Mouse (Mus musculus): ENCODE measurements around the gene Catsper3. TPM values are rescaled to one million over a fixed set of nuclear protein-coding genes. Genes with fewer than 3 reads are reported as not detected.

The Catsper3 gene
- total RNA-seq, 2 experiments from 2014 or later, result not detected

DNA sequence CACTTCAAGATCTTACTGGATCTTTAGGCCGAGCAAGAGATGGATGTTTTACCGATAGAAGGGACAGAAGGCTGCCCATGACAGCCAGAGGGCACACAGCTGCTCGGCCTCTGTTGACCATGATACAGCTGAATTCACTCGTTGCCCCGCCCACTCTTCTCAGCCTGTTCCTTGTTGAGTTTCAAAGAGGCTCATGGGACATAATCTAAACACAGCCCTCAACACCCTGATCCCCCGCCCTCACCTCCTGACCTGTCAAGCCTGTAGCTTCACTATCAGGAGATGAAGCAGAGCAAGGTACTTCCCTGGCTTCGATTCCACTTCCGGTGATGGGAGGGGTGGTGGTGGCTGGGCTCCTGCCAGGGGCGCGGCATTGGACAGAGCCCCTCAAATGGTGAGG, 63.4 kb downstream of the Catsper3 start:
- ATAC-seq (replicated peaks; ENCODE audit: low FRiP score, poor library complexity, severe bottlenecking), result no peak

DNA sequence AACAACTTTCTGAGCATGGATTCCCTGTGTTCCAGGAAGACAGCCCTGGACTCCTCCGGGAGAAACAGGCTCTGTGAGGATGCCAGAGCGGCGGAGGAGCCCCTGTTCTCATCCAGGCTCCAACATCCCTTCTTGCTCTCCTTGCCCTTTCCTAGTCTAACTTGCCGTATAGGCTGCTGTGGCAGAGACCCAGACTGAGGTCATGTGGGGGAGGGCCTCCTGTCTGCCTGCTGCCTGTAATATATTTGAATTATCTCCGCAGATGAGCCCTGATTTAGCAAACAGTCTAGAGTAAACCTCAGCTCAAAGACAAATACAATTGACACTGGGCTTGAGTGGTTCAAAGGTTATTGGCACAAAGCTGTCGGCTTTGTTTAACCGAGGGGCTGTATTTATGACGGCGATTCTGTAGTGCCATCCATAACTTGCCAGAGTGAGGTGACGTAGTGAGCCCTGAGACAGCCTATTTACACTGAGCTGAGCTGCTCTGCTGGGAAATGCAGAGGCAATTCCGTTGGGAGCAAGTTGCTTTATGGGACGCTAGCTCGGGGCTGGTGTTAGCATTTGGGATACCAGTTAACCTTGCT, 64.3 kb downstream of the Catsper3 start:
- ATAC-seq (replicated peaks; ENCODE audit: low FRiP score, poor library complexity, severe bottlenecking), result no peak

DNA sequence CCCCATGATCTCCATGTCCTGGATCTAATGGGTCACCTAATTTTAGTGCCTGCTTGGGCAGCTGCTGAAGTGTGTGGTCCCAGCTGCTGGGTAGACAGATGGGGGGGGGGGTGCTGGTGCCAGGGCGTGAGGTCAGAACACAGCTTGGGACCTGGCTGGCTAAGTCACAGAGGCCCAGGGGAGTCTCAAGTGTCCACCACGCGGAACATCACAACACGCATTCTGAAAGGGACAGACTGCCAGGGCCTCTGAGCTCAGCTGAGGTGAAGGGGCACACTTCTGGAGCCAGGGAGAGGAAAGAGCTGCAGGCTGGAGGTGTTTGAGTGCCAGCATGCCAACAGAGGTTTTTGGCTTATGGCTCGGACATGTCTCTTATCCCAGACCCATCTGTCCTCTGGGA, 66.4 kb downstream of the Catsper3 start:
- ATAC-seq (replicated peaks; ENCODE audit: low FRiP score, poor library complexity, severe bottlenecking), result no peak

DNA sequence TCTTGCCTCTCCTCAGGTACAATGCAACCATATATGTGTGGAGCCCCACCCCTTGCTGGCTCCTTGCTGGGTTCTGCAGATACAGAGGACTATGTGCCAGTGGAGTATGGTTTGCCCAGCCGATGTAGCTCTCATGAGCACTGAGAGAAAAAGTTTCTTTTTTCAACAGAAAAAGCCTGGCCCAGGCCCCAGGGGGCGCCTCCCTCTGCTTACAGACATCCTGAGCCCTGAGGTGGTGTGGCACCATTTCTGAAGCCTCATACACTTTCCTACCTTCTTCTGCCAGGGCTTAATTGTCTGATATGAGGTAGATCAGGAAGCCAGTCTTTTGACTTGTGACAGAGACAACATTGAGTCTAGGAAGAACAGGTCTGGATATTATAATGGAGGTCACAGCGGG, 67.8 kb downstream of the Catsper3 start:
- no peak for ATAC-seq (replicated peaks; ENCODE audit: low FRiP score, poor library complexity, severe bottlenecking)

DNA sequence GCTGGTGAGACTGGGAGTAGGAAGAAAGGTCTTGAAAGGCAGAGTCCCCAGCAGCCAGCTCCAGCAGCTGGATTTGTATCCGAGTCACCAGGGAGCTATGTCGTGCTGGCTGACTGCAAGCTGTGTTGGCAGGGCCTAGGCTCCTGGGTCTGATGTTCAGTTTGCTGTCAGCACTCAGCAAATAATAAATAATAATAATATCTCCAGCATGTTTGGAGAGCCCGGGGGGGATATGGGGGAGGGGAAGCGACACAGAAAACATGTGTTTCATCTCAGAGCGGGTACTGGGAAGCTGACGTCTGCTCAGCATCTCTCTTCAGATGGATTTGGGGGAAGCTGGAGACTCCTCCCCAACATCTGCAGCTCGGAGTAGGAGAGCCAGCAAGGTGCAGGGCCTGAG, 71.4 kb downstream of the Catsper3 start:
- no peak for ATAC-seq (replicated peaks; ENCODE audit: low FRiP score, poor library complexity, severe bottlenecking)

DNA sequence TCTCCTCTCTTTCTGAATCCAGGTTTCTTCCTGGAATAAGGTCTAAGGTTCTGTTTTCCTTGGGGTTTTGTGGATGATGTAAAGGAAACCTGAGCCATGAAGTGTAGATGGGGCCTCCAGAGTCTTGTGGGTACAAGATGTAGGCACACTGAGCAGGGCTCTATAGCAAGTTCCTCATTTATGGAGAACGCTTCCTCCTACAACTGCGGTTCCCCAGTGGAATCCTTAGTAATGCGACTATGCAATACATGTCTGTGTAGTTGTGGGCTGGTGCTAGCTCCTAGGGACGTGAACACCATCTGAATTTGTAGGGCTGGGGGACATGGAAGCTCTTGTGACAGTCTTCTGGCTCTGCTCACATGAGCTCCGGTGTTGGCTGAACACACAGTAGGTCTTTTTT, 74.1 kb downstream of the Catsper3 start:
- ATAC-seq (replicated peaks; ENCODE audit: low FRiP score, poor library complexity, severe bottlenecking), result no peak

Other genes starting within 250 kb of the Catsper3 start
- gene Ddx41, start 247.9 kb upstream of the Catsper3 start, total RNA-seq (2015; ENCODE audit: low replicate concordance), result 5.8 and 5.9 TPM in 2 replicates
- 9.1 and 28.7 TPM in 2 replicates for gene Ddx41, start 247.9 kb upstream of the Catsper3 start, total RNA-seq (2017; ENCODE audit: low replicate concordance)
- 39.6 and 64.6 TPM in 2 replicates for gene Fam193b, start 213.4 kb upstream of the Catsper3 start, total RNA-seq (2015; ENCODE audit: low replicate concordance)
- 39.5 and 47.1 TPM in 2 replicates for gene Fam193b, start 213.4 kb upstream of the Catsper3 start, total RNA-seq (2017; ENCODE audit: low replicate concordance)
- gene Tmed9, start 210.8 kb upstream of the Catsper3 start, total RNA-seq (2015; ENCODE audit: low replicate concordance), result 28.1 and 33.2 TPM in 2 replicates
- 31.1 and 62.9 TPM in 2 replicates for gene Tmed9, start 210.8 kb upstream of the Catsper3 start, total RNA-seq (2017; ENCODE audit: low replicate concordance)
- 2.9 and 3.4 TPM in 2 replicates for gene B4galt7, start 184.7 kb upstream of the Catsper3 start, total RNA-seq (2015; ENCODE audit: low replicate concordance)
- 0.53 and 4.0 TPM in 2 replicates for gene B4galt7, start 184.7 kb upstream of the Catsper3 start, total RNA-seq (2017; ENCODE audit: low replicate concordance)
- 15.5 and 34.6 TPM in 2 replicates for gene Caml, start 161.6 kb upstream of the Catsper3 start, total RNA-seq (2015; ENCODE audit: low replicate concordance)
- gene Caml, start 161.6 kb upstream of the Catsper3 start, total RNA-seq (2017; ENCODE audit: low replicate concordance), result 34.7 and 35.4 TPM in 2 replicates
- gene Ddx46, start 149.5 kb upstream of the Catsper3 start, total RNA-seq (2015; ENCODE audit: low replicate concordance), result 40.7 and 51.2 TPM in 2 replicates
- gene Ddx46, start 149.5 kb upstream of the Catsper3 start, total RNA-seq (2017; ENCODE audit: low replicate concordance), result 65.6 and 83.3 TPM in 2 replicates
- 38.9 and 52.4 TPM in 2 replicates for gene B230219D22Rik, start 91.4 kb upstream of the Catsper3 start, total RNA-seq (2015; ENCODE audit: low replicate concordance)
- gene B230219D22Rik, start 91.4 kb upstream of the Catsper3 start, total RNA-seq (2017; ENCODE audit: low replicate concordance), result 25.3 and 33.8 TPM in 2 replicates
- gene Txndc15, start 69.9 kb upstream of the Catsper3 start, total RNA-seq (2015; ENCODE audit: low replicate concordance), result 4.6 and 11.2 TPM in 2 replicates
- 5.3 and 6.9 TPM in 2 replicates for gene Txndc15, start 69.9 kb upstream of the Catsper3 start, total RNA-seq (2017; ENCODE audit: low replicate concordance)
- gene Pcbd2, start 57.2 kb upstream of the Catsper3 start, total RNA-seq (2015; ENCODE audit: low replicate concordance), result 16.6 and 49.0 TPM in 2 replicates
- gene Pcbd2, start 57.2 kb upstream of the Catsper3 start, total RNA-seq (2017; ENCODE audit: low replicate concordance), result 2.1 and 22.8 TPM in 2 replicates
- not detected in 2 replicates for gene Pitx1, start 51.6 kb downstream of the Catsper3 start, total RNA-seq (2015; ENCODE audit: low replicate concordance)
- gene Pitx1, start 51.6 kb downstream of the Catsper3 start, total RNA-seq (2017; ENCODE audit: low replicate concordance), result not detected in 2 replicates

Data from erythroid progenitor cell, adult 5-6 weeks (primary cell).